Mouse (Mus musculus) gastrocnemius, adult 18-20 months (tissue): ENCODE results near the gene Nlgn3. TPM values are rescaled to one million over a fixed set of nuclear protein-coding genes. Genes with fewer than 3 reads are reported as not detected.
"Not testable (repeated sequence)": the region's sequence is repeated elsewhere in the genome, so short reads cannot be mapped to it uniquely, and the experiment has no call there.

ENCODE experiments used
- DNase-seq: peaks from one replicate; pipeline ENCODE4 v3.0.0; 2021; ENCODE audit warnings: low spot score
- total RNA-seq, 2 experiments: library from RNA; stranded (reverse); gene quantifications; 2 replicates each; pipeline ENCODE4 v1.2.3; 2021

Nlgn3 gene
- total RNA-seq, 2 experiments from 2014 or later = 0.07 to 0.14 TPM

DNA sequence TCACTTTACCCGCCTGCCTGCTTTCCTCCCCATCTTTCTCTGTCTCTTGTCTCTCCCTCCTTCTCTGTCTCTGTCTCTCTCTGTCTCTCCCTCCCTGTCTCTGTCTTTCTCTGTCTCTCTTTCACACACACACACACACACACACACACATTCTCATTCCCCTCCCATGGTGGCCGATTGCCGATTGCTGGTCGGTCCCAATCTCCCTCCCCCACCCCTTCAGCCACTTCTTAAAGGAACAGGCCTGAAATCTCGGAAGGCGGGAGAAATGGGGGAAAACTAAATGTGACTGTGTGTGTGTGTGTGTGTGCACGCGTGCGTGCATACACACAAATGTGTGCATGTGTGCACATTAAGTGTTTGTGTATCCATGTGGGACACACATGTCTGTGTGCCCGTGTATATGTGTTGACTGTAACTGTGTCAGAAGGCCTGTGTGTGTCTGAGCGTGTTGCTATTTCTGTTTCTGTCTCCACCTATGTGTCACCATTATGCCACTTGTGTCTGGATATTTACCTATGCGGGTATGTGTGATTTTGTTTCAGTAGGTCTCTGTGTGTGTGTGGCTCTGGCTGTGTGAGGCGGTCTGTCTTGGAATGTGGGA, 1.6 kb downstream of the Nlgn3 start:
- DNase-seq = no peak

DNA sequence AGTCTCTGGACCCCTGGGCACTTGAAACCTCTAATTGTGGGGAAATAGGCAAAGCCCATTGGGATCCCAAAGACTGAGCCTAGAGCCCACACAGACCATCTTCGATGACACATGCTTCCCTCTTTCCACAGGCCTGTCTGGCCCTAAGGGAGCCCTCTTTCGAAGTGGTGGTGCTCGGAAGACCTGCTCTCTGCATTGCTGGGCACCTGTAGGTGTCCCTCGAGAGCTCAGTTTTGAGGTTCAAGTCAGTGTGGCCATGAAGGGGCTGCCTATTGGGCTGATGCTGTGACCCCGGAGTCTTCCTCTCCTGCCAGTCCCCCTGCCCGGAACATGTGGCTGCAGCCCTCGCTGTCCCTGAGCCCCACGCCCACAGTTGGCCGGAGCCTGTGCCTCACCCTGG, 2.7 kb downstream of the Nlgn3 start:
- DNase-seq = no peak

DNA sequence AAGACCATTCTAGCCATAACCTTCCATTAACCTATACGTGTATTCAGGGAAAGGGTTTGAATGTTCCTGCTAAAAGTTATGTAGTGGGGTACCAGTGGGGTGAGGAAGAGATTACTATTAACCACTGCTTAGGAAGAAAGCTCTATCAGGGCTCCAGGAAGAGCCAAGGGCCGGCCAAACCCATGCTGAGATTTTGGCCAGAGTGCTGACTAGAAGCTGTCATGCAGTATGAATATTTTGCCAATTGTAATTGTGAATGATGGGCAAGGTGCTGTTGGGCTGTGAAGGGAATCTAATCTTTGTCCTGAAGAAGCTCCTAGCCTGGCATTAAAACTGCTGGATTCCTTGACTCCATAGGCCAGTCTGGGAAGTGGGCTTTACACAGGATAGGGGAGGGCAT, 5.7 kb downstream of the Nlgn3 start:
- no peak for DNase-seq

DNA sequence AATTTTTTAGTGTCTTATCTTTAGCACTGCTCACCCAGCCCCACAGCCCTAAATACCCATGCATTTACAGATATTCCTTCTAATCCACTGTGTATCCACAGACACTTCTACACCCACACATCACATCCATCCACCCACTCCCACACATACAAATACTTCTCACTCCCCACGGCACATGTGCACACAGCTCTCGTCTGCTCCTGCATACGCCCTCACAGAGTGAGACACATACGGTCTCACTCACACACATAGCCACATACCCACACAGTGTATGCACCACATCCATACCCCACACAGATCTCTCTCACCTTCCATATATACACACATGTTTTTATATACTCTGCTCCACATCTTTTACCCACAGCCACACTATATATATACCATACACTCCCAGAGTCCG, 10.3 kb downstream of the Nlgn3 start:
- DNase-seq = no peak

DNA sequence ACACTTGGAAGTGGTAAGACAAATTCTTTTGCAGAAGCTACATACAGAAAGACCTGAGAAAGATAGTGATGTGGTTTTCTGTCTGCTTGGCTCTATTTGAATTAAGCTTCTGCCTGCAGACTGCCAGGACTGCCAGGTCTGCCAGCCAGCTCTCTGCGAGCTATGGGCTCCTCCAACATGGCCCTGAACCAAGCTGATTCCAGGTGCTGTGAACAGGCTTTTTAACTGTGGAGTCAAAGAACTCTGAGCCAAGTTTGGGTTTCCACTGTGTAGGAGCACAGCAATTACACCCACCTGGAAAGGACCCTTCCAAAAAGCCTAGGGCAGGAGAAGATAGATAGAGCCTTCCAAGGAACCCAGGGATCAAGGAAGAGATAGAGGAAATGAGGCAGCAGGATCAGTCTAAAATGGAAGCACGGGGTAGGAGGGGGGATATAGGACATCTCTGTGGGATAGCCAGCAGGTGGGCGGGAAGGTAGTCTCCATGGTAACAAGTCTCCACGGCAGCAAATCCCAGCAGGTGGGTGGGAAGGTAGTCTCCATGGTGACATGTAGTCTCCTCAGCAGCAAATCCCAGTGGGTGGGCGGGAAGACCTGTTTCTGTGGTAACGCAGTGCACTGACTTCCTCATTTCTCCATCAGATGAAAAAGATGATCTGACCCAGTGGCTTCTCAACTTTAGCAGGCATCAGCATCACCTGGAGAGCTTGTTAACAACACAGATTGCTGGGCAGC, 14.8 kb downstream of the Nlgn3 start:
- no peak for DNase-seq

DNA sequence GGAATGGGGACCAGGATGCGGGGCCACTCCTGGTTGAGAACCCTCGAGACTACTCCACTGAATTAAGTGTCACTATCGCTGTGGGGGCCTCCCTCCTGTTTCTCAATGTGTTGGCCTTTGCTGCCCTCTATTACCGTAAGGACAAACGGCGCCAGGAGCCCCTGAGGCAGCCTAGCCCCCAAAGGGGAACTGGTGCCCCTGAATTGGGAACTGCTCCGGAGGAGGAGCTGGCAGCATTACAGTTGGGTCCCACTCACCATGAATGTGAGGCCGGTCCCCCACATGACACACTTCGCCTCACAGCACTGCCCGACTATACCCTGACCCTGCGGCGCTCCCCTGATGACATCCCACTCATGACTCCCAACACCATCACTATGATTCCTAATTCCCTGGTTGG, 20.8 kb downstream of the Nlgn3 start:
- no peak for DNase-seq

DNA sequence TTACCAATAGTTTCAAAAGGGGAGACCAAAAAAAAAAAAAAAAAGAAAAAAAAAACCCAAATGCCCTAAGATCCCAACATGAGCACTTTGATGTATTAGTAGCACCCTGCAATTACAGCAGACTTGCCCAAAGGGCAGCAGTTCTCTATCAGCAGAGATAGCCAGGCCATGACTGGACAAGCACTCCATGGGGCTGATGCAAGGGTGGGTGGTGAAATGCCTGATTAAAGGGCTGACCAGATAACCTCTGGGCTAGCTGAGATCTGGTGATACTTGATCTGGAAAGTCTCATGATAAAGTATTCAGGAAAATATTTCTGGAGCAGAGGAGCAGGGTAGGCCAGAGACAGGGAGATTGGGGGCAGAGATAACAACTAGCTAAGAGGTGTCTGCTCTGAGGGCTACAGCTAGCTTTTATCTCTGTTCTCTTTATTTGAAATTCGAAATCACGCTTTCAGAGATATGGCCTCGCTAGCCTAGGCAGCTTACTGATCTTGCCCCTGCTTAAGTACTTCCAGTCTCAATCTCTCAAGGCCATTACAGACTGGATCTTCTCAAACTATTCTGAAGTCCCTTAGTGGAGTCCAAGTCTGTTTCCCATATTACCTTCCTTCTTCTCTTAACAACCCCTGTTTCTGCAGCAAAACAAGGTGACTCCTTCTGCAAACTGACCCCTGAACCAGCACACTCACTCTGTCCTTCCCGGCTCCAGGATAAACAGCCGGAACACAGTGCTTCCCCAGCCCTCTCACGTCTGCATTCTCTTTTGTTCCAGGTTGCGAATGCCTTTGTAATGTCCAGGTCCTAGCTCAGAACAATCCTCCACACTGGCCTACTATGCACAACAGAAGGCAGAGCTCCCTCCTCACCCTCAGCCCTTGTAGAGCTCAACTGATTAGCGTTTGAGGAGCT, 27.3 kb downstream of the Nlgn3 start:
- no peak for DNase-seq

DNA sequence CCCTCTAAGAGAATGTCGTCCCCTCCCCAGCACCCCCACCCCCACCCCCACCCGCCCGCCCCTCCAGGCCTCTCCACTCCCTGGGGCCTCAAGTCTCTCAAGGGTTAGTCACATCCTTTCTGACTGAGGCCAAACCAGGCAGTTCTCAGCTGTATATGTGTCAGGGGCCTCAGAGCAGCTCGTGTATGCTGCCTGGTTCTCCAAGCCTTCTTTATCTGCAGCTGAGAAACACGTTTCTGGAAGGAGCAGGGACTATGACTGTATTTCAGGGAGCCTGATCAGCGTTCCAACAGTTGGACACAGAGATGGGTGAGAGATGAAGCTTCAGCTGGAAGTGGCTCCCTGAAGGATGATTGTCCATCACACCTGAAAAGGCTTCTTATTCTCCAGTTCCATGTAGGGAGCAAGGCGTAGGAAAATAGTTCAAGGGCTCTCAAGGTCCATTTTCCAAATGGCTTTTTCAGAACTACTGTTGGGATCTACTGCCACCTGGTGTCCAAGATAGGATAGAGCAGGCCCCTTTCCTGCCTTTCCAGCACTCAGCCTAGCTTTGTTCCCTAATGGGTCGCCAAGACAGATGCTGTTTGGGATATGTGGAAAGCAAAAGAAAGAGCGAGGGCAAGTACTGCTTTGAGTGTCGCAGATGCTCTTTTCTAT, 30.5 kb downstream of the Nlgn3 start:
- peak; percentile 59 for DNase-seq

DNA sequence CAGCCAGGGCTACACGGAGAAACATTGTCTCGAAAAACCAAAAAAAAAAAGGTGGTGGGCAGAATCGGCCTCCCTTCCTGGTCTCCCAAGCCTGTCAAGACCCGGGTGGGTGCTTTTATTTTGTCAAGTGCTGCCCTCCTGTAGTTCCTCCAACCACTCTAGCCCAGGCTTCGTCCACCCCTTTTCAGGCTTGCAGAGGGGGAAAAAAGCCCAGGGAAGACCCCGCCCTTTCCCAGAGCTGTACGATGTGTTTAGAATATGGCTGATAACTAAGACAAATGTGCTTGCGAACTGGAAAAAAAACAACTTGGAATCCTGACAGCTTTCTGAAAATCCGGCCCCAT, 33.0 kb downstream of the Nlgn3 start:
- DNase-seq = no peak

DNA sequence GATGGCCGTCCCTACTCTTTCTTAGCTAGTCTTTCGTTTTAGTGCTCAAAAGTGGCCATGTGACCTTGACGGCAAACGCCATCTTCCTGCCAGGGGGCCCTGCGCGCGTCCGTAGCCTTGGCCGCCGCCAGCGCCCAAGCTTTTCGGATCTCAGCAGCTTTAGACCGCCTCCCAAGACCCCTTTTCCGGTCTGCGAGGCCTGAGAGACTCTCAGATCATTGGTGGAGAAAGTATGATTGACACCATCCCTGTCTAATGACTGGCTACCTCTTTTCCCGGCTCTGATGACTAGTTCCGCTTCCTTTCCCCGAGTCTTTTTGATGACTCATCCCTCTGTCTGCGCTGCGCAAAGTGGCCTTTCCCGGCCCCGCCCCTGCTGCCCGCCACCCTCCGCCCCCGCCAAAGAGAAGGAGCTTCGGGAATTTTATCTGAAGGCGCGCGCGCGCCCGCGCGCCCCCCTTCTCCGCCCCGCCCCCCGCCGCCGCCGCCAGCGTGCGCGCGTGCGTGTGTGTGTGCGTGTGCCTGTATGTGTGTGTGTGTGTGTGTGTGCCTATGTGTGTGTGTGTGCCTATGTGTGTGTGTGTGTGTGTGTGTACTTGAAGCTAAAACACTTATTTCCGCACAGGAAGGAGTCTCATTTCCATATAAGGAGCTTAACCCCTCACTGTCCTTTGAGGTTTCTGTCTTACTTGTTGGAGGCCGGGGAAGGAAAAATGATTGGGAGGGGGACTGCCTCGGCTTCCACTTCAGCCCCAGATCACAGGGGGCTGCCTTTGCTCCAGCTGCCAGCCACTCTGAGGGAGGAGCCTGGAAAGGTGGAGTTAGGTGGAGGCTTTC, 33.6 kb downstream of the Nlgn3 start:
- DNase-seq = peak; percentile 89

DNA sequence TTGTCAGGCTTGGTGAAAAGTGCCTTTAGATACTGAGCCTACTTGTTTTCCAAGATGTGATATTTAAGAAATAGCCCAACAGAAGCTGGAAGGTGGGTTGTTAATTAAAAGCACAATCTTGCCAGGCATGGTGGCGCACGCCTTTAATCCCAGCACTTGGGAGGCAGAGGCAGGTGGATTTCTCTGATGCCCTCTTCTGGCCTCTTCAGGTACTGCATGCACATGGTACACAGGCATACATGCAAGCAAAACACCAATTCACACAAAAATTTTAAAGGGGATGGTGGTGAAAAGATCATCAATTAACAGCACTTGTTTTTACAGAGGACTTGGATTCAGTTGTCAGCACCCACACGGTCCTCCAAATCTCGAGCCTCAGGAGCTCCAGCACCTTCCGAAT, 35.6 kb downstream of the Nlgn3 start:
- no peak for DNase-seq

DNA sequence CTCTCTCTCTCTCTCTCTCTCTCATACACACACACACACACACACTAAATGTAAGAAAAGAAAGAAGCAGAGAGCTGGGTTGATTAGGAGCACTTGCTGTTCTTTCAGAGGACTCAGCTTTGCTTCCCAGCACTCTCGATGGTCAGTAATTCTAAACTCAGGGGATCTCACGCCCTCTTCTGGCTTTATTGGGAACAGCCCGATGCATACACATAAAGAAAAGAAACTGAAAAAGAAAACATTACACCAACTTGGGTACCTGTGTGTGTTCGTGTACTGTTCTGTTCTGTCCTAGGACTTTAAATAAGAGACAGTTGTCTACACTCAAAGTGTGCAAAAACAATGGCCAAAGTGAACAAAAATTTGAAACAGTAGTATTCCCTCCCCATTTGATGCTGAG, 39.7 kb downstream of the Nlgn3 start:
- DNase-seq = no peak

DNA sequence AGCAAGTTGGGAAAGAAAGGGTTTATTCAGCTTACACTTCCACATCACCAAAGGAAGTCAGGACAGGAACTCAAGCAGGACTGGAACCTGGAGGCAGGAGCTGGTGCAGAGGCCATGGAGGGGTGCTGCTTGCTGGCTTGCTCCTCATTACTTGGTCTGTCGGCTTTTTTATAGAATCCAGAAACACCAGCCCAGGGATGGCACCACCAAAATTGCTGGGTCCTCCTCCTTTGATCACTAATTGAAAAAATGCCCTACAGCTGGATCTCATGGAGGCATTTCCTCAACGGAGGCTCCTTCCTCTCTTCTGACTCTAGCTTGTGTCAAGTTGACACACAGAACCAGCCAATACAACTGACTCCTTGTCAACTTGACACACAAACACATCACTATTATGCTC, 43.9 kb downstream of the Nlgn3 start:
- DNase-seq = not testable (repeated sequence)

DNA sequence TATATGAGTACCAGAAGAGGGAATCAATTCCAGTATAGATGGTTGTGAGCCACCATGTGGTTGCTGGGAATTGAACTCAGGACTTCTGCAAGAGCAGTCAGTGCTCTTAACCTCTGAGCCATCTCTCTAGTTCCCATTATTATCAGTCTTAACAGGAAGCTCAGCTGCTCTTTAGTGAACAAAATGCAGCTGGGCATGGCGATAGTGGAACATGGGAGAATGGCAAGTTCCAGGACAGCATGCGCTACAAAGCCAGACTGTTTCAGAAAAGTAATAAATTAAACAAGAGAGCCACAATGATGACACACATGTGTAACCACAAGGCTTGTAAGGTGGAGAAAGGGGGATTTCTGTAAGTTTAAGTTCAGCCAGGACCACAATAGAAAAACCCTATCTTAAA, 46.5 kb downstream of the Nlgn3 start:
- no peak for DNase-seq

DNA sequence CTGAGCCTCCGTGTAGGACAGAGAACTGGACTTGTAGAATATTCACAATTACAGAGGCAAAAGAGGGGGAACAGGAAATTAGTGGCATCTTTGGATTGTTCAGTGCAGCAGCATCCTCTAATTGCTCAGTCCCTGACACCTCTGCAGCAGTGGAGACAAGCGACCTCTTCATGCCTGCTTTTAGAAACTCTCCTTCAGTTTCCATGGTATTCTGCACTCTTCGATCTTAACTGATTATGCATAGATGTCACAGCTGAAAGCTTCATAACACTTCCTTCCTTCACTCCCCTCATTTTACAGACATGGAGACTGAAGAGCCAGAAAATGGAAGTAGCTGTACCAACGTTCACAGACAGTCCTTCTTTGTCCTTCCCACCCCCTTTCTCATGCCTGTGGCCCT, 47.5 kb downstream of the Nlgn3 start:
- no peak for DNase-seq

DNA sequence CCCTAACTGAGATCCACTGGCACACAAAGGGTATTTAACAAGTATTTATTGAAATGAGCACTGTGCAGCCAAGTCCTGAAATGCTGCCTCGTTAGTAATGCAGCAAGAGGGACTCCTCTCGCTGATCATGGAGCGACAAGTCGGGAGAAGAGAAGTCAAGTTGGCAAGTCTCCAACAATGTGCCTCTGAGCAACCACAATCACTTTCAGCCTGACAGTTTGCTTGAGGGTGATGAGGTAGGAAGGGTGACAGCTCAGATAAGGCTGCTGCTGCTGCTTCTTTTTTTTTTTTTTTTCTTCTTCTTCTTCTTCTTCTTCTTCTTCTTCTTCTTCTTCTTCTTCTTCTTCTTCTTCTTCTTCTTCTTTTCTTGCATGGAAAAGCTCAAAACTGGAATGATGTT, 52.2 kb downstream of the Nlgn3 start:
- DNase-seq = no peak

DNA sequence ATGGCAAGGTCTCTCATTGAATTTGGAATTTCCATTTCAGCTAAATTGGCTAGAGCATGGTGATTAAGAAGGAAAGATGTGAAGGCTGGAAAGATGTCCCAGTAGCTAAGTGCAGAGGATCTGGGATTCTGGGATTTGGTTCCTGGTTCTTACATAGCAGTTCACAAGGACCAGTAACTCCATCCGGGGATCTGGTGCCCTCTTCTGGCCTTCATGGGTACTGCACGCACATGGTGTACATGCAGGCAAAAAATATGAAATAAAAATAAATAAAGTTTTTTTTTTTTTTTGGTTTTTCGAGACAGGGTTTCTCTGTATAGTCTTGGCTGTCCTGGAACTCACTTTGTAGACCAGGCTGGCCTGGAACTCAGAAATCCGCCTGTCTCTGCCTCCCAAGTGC, 59.9 kb downstream of the Nlgn3 start:
- not testable (repeated sequence) for DNase-seq

DNA sequence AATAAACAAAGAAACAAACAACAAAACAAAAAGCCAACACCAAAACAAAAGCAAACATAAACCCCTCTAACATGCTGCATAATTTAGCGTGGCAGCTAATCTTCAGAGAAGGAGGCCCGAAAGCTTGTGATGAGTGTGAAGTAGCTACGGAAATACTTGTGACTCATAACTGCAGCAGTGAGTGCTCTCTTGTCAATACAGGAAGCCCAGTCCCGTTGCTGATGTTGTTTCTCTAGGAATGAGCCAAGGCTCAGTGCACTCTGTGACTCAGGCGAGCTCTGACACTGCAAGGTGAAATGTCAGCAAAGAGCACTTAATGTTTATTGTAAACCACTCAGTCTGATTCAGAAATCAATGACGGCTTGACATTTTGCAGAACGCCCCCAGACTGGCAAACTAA, 70.0 kb downstream of the Nlgn3 start:
- no peak for DNase-seq

DNA sequence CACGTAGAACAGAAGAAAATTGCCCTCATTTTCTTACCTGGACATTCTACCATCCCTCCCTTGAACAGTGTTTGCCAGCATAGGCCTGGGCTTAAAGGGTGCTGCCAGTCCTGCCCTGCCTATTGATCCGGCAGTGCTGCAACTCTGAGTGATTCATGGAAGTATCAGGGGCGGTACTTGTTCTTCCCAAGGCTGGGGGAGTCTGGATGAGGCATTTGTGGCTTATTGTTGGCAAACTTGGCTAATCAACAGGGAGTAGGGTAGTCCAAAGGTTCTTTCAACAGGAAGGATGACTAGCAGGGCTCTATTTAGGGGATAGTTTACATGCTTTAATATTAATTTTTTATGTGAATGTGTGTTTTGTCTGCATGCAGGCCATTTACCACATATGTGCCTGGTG, 71.6 kb downstream of the Nlgn3 start:
- no peak for DNase-seq

DNA sequence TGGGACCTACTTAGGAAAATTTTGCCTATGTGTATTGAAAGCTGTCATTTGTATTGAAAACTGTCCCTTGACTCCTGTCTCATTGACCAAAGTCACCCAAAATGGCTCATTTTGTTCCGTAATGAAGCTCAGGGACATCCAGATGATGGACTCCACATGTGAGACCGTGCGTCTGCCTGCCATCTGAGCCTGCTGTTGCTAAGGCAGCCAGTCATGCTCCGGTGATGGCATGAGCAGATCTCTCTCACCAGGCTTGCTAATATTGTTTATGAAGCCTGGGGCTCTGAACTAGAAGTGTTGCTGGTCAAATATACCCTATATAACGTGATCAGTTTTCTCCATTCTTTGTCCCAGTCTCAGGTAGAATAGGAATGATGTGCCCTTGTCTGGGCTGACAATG, 74.0 kb downstream of the Nlgn3 start:
- DNase-seq = no peak
